Mouse (Mus musculus): ENCODE measurements around the gene Trim11. TPM values are rescaled to one million over a fixed set of nuclear protein-coding genes. Genes with fewer than 3 reads are reported as not detected.

Gene Trim11
- polyA plus RNA-seq, 1 experiment, result 1.0 TPM

DNA sequence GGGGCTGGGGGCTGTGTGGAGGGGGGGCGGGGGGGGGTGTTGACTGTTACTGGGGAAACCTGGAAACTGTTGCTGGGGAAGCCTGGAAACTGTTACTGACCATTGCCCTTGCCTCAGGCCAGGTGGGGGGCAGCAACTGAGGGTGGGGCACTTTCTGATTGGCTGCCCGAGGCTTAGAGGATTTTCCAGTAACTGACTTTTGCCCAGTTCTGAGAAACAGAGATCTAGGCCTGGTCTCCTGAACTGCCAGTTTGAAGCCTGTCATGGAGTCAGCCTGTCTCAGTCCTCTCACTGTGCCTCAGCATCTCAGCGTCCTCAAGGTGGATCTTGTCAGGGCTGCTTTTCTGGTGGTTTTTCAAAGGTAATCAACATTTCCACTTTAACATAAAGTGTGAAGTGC is 3.5 kb upstream of the Trim11 start:
- Histone ChIP-seq H3K36me3 (ENCODE audit: control insufficient read depth) (peaks cover 35% of the 10 kb centered on the region), H3K4me3 (replicated peaks) (no peak overlapping the region)
- TF ChIP-seq GATA1 (IDR thresholded peaks at IDR 0.05; ENCODE audit: low read length) (no peak), TAL1 (IDR thresholded peaks at IDR 0.05; ENCODE audit: low read length) (no peak)

DNA sequence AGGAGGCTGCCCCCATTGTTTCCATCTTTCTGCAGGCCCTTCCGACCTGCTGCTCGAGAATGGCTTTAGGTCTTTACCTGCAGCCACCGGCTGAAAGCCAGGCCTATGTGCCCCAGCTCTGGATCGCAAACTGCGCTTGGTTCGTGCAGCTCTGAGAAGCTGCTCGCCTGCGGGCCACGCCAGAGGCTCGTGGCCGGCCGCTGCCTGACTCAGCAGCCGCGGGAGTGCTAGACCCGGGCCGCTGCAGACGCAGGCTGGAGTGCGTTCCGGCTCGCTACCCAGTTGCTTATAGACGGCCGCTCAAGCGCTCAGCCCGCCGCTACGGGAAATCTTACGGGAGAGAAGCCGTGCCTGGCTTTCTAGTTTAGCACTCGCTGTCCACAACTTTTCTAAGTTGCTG is 743 bp upstream of the Trim11 start:
- H3K4me3 ChIP-seq (replicated peaks), result peak overlapping the region; percentile 70
- peaks cover 34% of the 10 kb centered on the region for H3K36me3 ChIP-seq (ENCODE audit: control insufficient read depth)
- no peaks in the 10 kb centered on the region for H3K27me3 ChIP-seq (ENCODE audit: control insufficient read depth)
- TF ChIP-seq GATA1 (IDR thresholded peaks at IDR 0.05; ENCODE audit: low read length) (no peak), TAL1 (IDR thresholded peaks at IDR 0.05; ENCODE audit: low read length) (no peak)
- peaks cover 61% of the 10 kb centered on the region for H3K4me1 ChIP-seq (ENCODE audit: control insufficient read depth)
- H3K9me3 ChIP-seq (ENCODE audit: control insufficient read depth, low read length), result no peaks in the 10 kb centered on the region

More for the DNA sequence above, 3.5 kb upstream of the Trim11 start:
- Histone ChIP-seq H3K4me1 (ENCODE audit: control insufficient read depth) (peaks cover 44% of the 10 kb centered on the region), H3K27me3 (ENCODE audit: control insufficient read depth) (no peaks in the 10 kb centered on the region), H3K9me3 (ENCODE audit: control insufficient read depth, low read length) (no peaks in the 10 kb centered on the region)

- H3K9me3 ChIP-seq (ENCODE audit: control insufficient read depth, low read length), result no peaks in the 10 kb centered on the region
- peaks cover 62% of the 10 kb centered on the region for H3K4me1 ChIP-seq (ENCODE audit: control insufficient read depth)
- peaks cover 35% of the 10 kb centered on the region for H3K36me3 ChIP-seq (ENCODE audit: control insufficient read depth)
Measured at GRCm38 (mm10) chr11:58977607-58978026, 276 bp upstream of the Trim11 start.

DNA sequence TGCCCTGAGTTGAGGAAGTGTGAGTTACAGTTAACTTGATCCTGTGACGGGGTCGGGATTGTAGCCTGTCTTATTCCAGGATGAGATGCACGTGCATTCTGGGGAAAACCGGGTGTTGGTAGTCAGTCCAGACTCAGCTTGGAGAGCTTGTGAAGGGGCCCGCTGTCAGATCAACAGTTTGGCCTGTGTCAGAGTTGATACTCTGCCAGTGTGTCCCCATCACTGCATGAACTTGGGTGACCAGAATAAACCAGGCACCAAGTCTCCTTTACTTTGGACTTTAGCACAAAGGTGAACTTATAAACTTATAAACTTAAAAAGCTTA is 775 bp downstream of the Trim11 start:
- Histone ChIP-seq H3K9me3 (ENCODE audit: control insufficient read depth, low read length) (no peaks in the 10 kb centered on the region), H3K4me3 (replicated peaks) (peak overlapping the region; percentile 70), H3K36me3 (ENCODE audit: control insufficient read depth) (peaks cover 43% of the 10 kb centered on the region), H3K27me3 (ENCODE audit: control insufficient read depth) (no peaks in the 10 kb centered on the region), H3K4me1 (ENCODE audit: control insufficient read depth) (peaks cover 62% of the 10 kb centered on the region)
- TF ChIP-seq GATA1 (IDR thresholded peaks at IDR 0.05; ENCODE audit: low read length) (no peak), TAL1 (IDR thresholded peaks at IDR 0.05; ENCODE audit: low read length) (no peak)

More at GRCm38 (mm10) chr11:58977607-58978026, 276 bp upstream of the Trim11 start:
- Histone ChIP-seq H3K4me3 (replicated peaks) (peak overlapping the region; percentile 70), H3K27me3 (ENCODE audit: control insufficient read depth) (no peaks in the 10 kb centered on the region)
- TF ChIP-seq TAL1 (IDR thresholded peaks at IDR 0.05; ENCODE audit: low read length) (no peak), GATA1 (IDR thresholded peaks at IDR 0.05; ENCODE audit: low read length) (no peak)

DNA sequence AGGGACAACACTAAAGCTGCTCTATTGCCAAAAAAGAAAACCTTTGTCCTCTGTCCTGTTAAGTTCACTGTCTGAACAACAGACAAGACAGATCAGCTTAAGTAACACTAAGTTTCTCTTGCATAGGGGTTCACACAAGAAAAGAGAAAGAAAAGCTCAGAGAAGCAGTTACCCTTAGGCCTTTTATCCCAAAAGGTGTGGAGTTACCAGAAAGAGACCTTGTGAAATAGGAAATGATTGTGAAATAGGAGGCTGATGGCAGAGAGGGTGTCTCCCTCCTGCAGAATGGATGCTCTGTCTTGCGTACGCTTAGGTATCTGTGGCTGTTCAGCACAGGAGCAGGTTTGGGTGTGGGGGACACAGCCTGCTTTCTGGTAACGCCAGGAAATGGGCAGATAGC is 1.3 kb downstream of the Trim11 start:
- peaks cover 59% of the 10 kb centered on the region for H3K4me1 ChIP-seq (ENCODE audit: control insufficient read depth)
- no peaks in the 10 kb centered on the region for H3K27me3 ChIP-seq (ENCODE audit: control insufficient read depth)
- H3K4me3 ChIP-seq (replicated peaks), result peak overlapping the region; percentile 70
- no peaks in the 10 kb centered on the region for H3K9me3 ChIP-seq (ENCODE audit: control insufficient read depth, low read length)
- H3K36me3 ChIP-seq (ENCODE audit: control insufficient read depth), result peaks cover 48% of the 10 kb centered on the region
- TF ChIP-seq GATA1 (IDR thresholded peaks at IDR 0.05; ENCODE audit: low read length) (no peak), TAL1 (IDR thresholded peaks at IDR 0.05; ENCODE audit: low read length) (no peak)

DNA sequence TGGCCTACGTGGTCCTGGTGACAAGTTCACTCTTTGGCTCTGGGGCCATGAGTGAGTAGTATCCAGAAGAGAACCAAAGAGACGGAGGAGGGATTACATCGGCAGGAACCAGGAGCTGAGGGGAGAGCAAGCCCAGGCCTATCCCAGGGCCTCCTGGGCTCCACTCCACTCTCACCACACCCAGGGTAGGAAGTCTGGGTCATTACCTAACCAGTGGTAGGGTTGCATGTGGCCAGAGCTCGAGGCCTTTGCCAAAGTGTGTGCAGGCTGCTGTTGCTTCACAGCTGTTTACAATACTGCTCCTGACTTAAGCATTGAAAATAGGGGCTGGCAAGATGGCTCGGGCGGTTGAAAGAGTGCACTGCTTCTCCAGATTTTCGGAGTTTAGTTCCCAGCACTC is 1.8 kb downstream of the Trim11 start:
- TF ChIP-seq GATA1 (IDR thresholded peaks at IDR 0.05; ENCODE audit: low read length), result no peak
- TF ChIP-seq TAL1 (IDR thresholded peaks at IDR 0.05; ENCODE audit: low read length), result no peak
- no peaks in the 10 kb centered on the region for H3K27me3 ChIP-seq (ENCODE audit: control insufficient read depth)
- H3K36me3 ChIP-seq (ENCODE audit: control insufficient read depth), result peaks cover 49% of the 10 kb centered on the region
- H3K4me1 ChIP-seq (ENCODE audit: control insufficient read depth), result peaks cover 55% of the 10 kb centered on the region
- no peaks in the 10 kb centered on the region for H3K9me3 ChIP-seq (ENCODE audit: control insufficient read depth, low read length)
- H3K4me3 ChIP-seq (replicated peaks), result peak overlapping the region; percentile 70

- Histone ChIP-seq H3K36me3 (ENCODE audit: control insufficient read depth) (peaks cover 56% of the 10 kb centered on the region), H3K27me3 (ENCODE audit: control insufficient read depth) (no peaks in the 10 kb centered on the region), H3K9me3 (ENCODE audit: control insufficient read depth, low read length) (no peaks in the 10 kb centered on the region), H3K4me1 (ENCODE audit: control insufficient read depth) (peaks cover 51% of the 10 kb centered on the region), H3K4me3 (replicated peaks) (no peak overlapping the region)
- TF ChIP-seq TAL1 (IDR thresholded peaks at IDR 0.05; ENCODE audit: low read length) (no peak), GATA1 (IDR thresholded peaks at IDR 0.05; ENCODE audit: low read length) (no peak)
Measured at GRCm38 (mm10) chr11:58980381-58980990, 2.6 kb downstream of the Trim11 start.

DNA sequence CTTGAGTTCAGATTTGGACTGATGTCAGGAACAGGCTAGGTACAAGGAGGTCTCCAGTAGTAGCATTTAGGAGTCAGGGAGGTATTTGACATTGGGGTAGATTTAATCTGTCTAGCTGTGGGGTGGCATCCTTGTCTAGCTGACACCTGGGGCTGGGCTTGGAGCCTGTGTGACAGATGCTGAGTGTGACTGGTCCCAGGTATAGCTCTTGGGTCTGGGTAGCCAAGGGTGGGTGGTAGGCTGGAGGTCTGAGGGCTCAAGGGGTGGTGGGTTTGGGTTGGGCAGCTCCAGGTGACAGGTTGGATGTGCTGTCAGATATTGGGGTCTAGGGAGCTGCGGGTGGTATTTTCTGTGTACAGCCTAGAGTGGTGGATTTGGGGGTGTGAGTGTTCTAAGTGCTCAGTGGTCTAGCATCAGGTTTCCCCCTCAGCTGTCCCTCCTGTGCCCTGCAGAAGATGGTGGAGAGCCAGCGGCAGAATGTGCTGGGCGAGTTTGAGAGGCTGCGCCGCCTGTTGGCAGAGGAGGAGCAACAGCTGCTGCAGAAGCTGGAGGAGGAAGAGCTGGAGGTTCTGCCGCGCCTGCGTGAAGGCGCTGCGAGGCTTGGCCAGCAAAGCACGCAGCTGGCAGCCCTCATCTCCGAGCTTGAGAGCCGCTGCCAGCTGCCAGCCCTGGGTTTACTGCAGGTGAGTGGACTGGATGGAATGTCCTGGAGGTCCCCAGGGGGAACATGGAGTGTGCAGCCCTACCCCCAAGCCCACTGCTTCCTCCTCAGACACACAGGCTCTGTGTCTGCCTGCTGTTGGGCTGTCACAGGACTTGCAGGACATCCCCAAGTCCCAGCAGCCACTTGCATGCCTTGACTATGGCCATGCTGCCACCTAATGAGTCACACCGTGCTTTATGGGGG is 3.9 kb downstream of the Trim11 start:
- peaks cover 69% of the 10 kb centered on the region for H3K36me3 ChIP-seq (ENCODE audit: control insufficient read depth)
- H3K4me1 ChIP-seq (ENCODE audit: control insufficient read depth), result peaks cover 46% of the 10 kb centered on the region
- no peak for TF ChIP-seq GATA1 (IDR thresholded peaks at IDR 0.05; ENCODE audit: low read length)
- no peak for TF ChIP-seq TAL1 (IDR thresholded peaks at IDR 0.05; ENCODE audit: low read length)
- no peaks in the 10 kb centered on the region for H3K27me3 ChIP-seq (ENCODE audit: control insufficient read depth)
- H3K4me3 ChIP-seq (replicated peaks), result no peak overlapping the region
- H3K9me3 ChIP-seq (ENCODE audit: control insufficient read depth, low read length), result no peaks in the 10 kb centered on the region

DNA sequence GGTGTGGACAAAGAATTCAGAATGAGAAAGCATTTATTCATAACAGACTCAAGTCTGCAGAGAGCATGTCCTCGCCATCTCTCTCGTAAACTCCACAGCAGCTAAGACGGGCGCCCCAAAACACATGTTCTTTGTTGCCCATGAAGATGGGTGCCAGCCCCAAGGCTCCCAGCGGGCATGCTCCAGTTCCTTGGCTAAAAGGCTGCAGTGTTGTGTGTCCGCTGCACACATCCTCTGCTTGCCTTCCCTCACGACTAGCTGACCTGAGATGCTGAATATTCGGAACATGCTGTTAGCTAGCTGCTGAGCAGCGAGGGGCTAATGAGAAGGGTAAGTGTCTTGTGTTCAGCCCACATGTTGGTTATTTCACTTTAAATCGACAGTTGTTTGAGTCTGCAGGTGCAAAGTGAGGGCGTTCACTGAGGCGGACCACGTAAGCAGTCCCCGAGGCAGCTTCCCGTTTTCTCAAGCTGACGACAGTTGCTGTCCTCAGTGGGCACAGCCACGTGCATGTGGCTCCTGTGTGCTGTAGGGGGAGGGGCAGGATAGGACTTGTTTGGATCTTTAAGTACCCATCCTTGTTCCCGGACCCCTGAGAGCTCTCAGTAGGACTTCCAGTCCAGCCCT is 4.7 kb downstream of the Trim11 start:
- Histone ChIP-seq H3K4me1 (ENCODE audit: control insufficient read depth) (peaks cover 42% of the 10 kb centered on the region), H3K36me3 (ENCODE audit: control insufficient read depth) (peaks cover 77% of the 10 kb centered on the region)

More for the DNA sequence above, 4.7 kb downstream of the Trim11 start:
- TF ChIP-seq TAL1 (IDR thresholded peaks at IDR 0.05; ENCODE audit: low read length) (no peak), GATA1 (IDR thresholded peaks at IDR 0.05; ENCODE audit: low read length) (no peak)
- Histone ChIP-seq H3K9me3 (ENCODE audit: control insufficient read depth, low read length) (no peaks in the 10 kb centered on the region), H3K4me3 (replicated peaks) (no peak overlapping the region), H3K27me3 (ENCODE audit: control insufficient read depth) (no peaks in the 10 kb centered on the region)

Data from erythroblast, embryonic 14.5 days (primary cell).